Mouse (Mus musculus) thymus, adult 2 months (tissue): ENCODE measurements at regions not wholly inside any gene's neighbourhood (a gene's known extent, or its start where the extent isn't known, plus 50 kb on each side); places are given as distances from the start of the nearest gene placed in this dataset.

Experiments used
- CTCF ChIP-seq: fragments of 200-500 bp; IDR thresholded peaks from 2 replicates; pipeline ENCODE4 v1.5.1; 2012; ENCODE audit warnings: mild to moderate bottlenecking, control low read depth, low read length, moderate library complexity, borderline replicate concordance; ENCODE audit not compliant: control insufficient read depth, poor library complexity, insufficient read depth; ENCODE audit errors: extremely low read depth
- POLR2A ChIP-seq: fragments of 200-500 bp; IDR thresholded peaks from 2 replicates; pipeline ENCODE4 v1.6.1; 2012; ENCODE audit warnings: mild to moderate bottlenecking, low read length, control low read depth, moderate library complexity; ENCODE audit not compliant: control insufficient read depth, poor library complexity, insufficient read depth; ENCODE audit errors: extremely low read depth

DNA sequence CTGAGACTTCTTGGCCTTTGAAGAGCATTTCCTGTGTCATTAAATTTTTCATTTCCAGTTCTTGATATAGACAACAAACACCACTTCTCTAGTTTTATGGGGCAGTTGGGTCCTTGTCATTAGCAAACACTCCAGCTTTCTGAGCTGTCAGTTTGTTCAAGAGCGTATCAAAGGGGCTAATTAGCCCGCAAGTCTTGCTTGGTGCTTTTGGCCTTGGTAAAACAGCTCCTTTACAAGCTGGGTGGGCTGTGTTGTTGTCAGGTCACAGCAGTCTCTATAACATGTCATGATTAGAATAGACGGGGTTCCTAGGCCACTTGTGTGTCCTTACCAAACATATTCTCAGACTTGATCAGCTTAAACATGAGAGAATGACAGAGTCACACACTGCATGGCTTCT, 397.1 kb upstream of the Map3k7 start:
- TF ChIP-seq CTCF (no peak), POLR2A (no peak)
